Mouse (Mus musculus): ENCODE data around the gene Btn1a1.

Gene Btn1a1

GRCm38 (mm10) chr13:23465600-23466109 lies at the start of gene Btn1a1:
Gene Btn1a1 (minus strand): TSS chr13:23465901.
- peak; percentile 27 for DNase-seq (ENCODE audit: low spot score)

- no peak for DNase-seq (ENCODE audit: low spot score)
Observed at GRCm38 (mm10) chr13:23515281-23515680, 49.6 kb upstream of the Btn1a1 start.

- no peak for DNase-seq (ENCODE audit: low spot score)
Observed at GRCm38 (mm10) chr13:23513517-23513916, 47.8 kb upstream of the Btn1a1 start.

GRCm38 (mm10) chr13:23510127-23510526 lies 44.4 kb upstream of the Btn1a1 start:
- no peak for DNase-seq (ENCODE audit: low spot score)

GRCm38 (mm10) chr13:23506819-23507515 lies 41.3 kb upstream of the Btn1a1 start:
- DNase-seq (ENCODE audit: low spot score) = no peak

- DNase-seq (ENCODE audit: low spot score) = peak; percentile 48
Observed at GRCm38 (mm10) chr13:23506351-23506750, 40.6 kb upstream of the Btn1a1 start.

GRCm38 (mm10) chr13:23505662-23506345 lies 40.1 kb upstream of the Btn1a1 start:
- no peak for DNase-seq (ENCODE audit: low spot score)

- DNase-seq (ENCODE audit: low spot score) = peak; percentile 59
Observed at GRCm38 (mm10) chr13:23503797-23504196, 38.1 kb upstream of the Btn1a1 start.

- DNase-seq (ENCODE audit: low spot score) = no peak
Observed at GRCm38 (mm10) chr13:23502916-23503315, 37.2 kb upstream of the Btn1a1 start.

- DNase-seq (ENCODE audit: low spot score) = no peak
Observed at GRCm38 (mm10) chr13:23502031-23502567, 36.4 kb upstream of the Btn1a1 start.

- DNase-seq (ENCODE audit: low spot score) = no peak
Observed at GRCm38 (mm10) chr13:23501511-23501910, 35.8 kb upstream of the Btn1a1 start.

GRCm38 (mm10) chr13:23500424-23501200 lies 34.9 kb upstream of the Btn1a1 start:
- peak; percentile 81 for DNase-seq (ENCODE audit: low spot score)

- DNase-seq (ENCODE audit: low spot score) = no peak
Observed at GRCm38 (mm10) chr13:23499943-23500342, 34.2 kb upstream of the Btn1a1 start.

- DNase-seq (ENCODE audit: low spot score) = no peak
Observed at GRCm38 (mm10) chr13:23498653-23499052, 33.0 kb upstream of the Btn1a1 start.

- DNase-seq (ENCODE audit: low spot score) = no peak
Observed at GRCm38 (mm10) chr13:23497656-23498321, 32.1 kb upstream of the Btn1a1 start.

- no peak for DNase-seq (ENCODE audit: low spot score)
Observed at GRCm38 (mm10) chr13:23495526-23495925, 29.8 kb upstream of the Btn1a1 start.

- DNase-seq (ENCODE audit: low spot score) = no peak
Observed at GRCm38 (mm10) chr13:23491990-23492389, 26.3 kb upstream of the Btn1a1 start.

GRCm38 (mm10) chr13:23491263-23491662 lies 25.6 kb upstream of the Btn1a1 start:
- no peak for DNase-seq (ENCODE audit: low spot score)

- no peak for DNase-seq (ENCODE audit: low spot score)
Observed at GRCm38 (mm10) chr13:23490863-23491262, 25.2 kb upstream of the Btn1a1 start.

- DNase-seq (ENCODE audit: low spot score) = peak; percentile 49
Observed at GRCm38 (mm10) chr13:23488400-23489322, 23.0 kb upstream of the Btn1a1 start, which contains the start of gene Btn2a2. Gene Btn2a2 (minus strand): TSS chr13:23488857.

- no peak for DNase-seq (ENCODE audit: low spot score)
Observed at GRCm38 (mm10) chr13:23485271-23485670, 19.6 kb upstream of the Btn1a1 start.

All from T-cell, adult 2 months (primary cell).